Mouse (Mus musculus) gastrocnemius, adult 8-10 months (tissue): Measurements from ENCODE around the gene Pip5kl1. TPM values are rescaled to one million over a fixed set of nuclear protein-coding genes. Genes with fewer than 3 reads are reported as not detected.
A peak's percentile ranks its signal among the peaks of the same experiment; 100 is the strongest.

Source experiments
- DNase-seq, 2 experiments: peaks; one replicate each; pipeline ENCODE4 v3.0.0; 2022; ENCODE audit warnings: low spot score in 2 of 2
- total RNA-seq, 4 experiments: library from RNA; stranded (reverse); gene quantifications; 2 replicates each; pipeline ENCODE4 v1.2.4; 2022

The Pip5kl1 gene
- total RNA-seq, 4 experiments from 2014 or later, result not detected

GRCm38 (mm10) chr2:32608778-32609435 lies 34.3 kb downstream of the Pip5kl1 start:
- no peak for DNase-seq

- DNase-seq, result peak in 1 of 2 experiments; percentile 58
Observed at GRCm38 (mm10) chr2:32610610-32611229, 36.1 kb downstream of the Pip5kl1 start.

GRCm38 (mm10) chr2:32612274-32612673 lies 37.7 kb downstream of the Pip5kl1 start:
- DNase-seq, result no peak

GRCm38 (mm10) chr2:32617109-32617508 lies 42.5 kb downstream of the Pip5kl1 start:
- DNase-seq, result no peak

- DNase-seq, result no peak
Observed at GRCm38 (mm10) chr2:32617601-32618000, 43.0 kb downstream of the Pip5kl1 start.

- DNase-seq, result no peak
Observed at GRCm38 (mm10) chr2:32618051-32618450, 43.5 kb downstream of the Pip5kl1 start.

GRCm38 (mm10) chr2:32620682-32621516 lies 46.3 kb downstream of the Pip5kl1 start:
- no peak for DNase-seq

- DNase-seq, result no peak
Observed at GRCm38 (mm10) chr2:32621517-32621859, 46.9 kb downstream of the Pip5kl1 start, which contains the start of gene Ak1. Gene Ak1 (plus strand): TSS chr2:32621758.

- no peak for DNase-seq
Observed at GRCm38 (mm10) chr2:32624111-32624748, 49.6 kb downstream of the Pip5kl1 start.

- peak; percentile 73 to 82 for DNase-seq
Observed at GRCm38 (mm10) chr2:32625212-32625872, 50.7 kb downstream of the Pip5kl1 start.

- peak; percentile 84 to 92 for DNase-seq
Observed at GRCm38 (mm10) chr2:32625873-32626694, 51.5 kb downstream of the Pip5kl1 start.

GRCm38 (mm10) chr2:32627266-32628043 lies 52.9 kb downstream of the Pip5kl1 start:
- no peak for DNase-seq

GRCm38 (mm10) chr2:32628044-32628550 lies 53.5 kb downstream of the Pip5kl1 start:
- no peak for DNase-seq

GRCm38 (mm10) chr2:32628729-32629128 lies 54.1 kb downstream of the Pip5kl1 start:
- peak; percentile 81 to 87 for DNase-seq

GRCm38 (mm10) chr2:32629276-32629976 lies 54.8 kb downstream of the Pip5kl1 start:
- no peak for DNase-seq

- no peak for DNase-seq
Observed at GRCm38 (mm10) chr2:32630036-32630435, 55.4 kb downstream of the Pip5kl1 start.

GRCm38 (mm10) chr2:32631046-32631445 lies 56.4 kb downstream of the Pip5kl1 start:
- no peak for DNase-seq

- peak; percentile 74 to 77 for DNase-seq
Observed at GRCm38 (mm10) chr2:32631737-32632394, 57.3 kb downstream of the Pip5kl1 start.
